Mouse (Mus musculus) liver, embryonic 15.5 days (tissue): ENCODE measurements around the gene Lrrc75b. TPM values are rescaled to one million over a fixed set of nuclear protein-coding genes. Genes with fewer than 3 reads are reported as not detected.
A peak's percentile ranks its signal among the peaks of the same experiment; 100 is the strongest.
"Not testable (repeated sequence)": the region's sequence is repeated elsewhere in the genome, so short reads cannot be mapped to it uniquely, and the experiment has no call there.

Experiments used
- ATAC-seq: fragments of 200-750 bp; cut with Nextera tagmentation; 2 replicates; pipeline ENCODE4 v1.8.0; 2017; ENCODE audit warnings: moderate number of reproducible peaks, mild to moderate bottlenecking, moderate library complexity; ENCODE audit not compliant: insufficient read depth
- H3K27ac ChIP-seq: fragments of 300-500 bp; sonication (generic); replicated peaks from 2 replicates; pipeline ENCODE4 v1.5.1; 2015; ENCODE audit warnings: mild to moderate bottlenecking, inconsistent platforms
- H3K27me3 ChIP-seq: fragments of 300-500 bp; sonication (generic); 2 replicates; pipeline ENCODE4 v1.6.1; 2015; ENCODE audit warnings: mild to moderate bottlenecking, inconsistent platforms
- H3K36me3 ChIP-seq: fragments of 300-500 bp; sonication (generic); replicated peaks from 2 replicates; pipeline ENCODE4 v1.6.1; 2015; ENCODE audit warnings: moderate library complexity, mild to moderate bottlenecking, inconsistent platforms
- H3K4me1 ChIP-seq: fragments of 300-500 bp; sonication (generic); replicated peaks from 2 replicates; pipeline ENCODE4 v1.6.1; 2015; ENCODE audit warnings: inconsistent platforms
- H3K4me2 ChIP-seq: fragments of 300-500 bp; sonication (generic); 2 replicates; pipeline ENCODE4 v1.6.1; 2015; ENCODE audit warnings: moderate library complexity, mild to moderate bottlenecking, inconsistent platforms
- H3K4me3 ChIP-seq: fragments of 300-500 bp; sonication (generic); replicated peaks from 2 replicates; pipeline ENCODE4 v1.5.1; 2015; ENCODE audit warnings: mild to moderate bottlenecking, inconsistent platforms
- H3K9ac ChIP-seq: fragments of 300-500 bp; sonication (generic); 2 replicates; pipeline ENCODE4 v1.6.1; 2015; ENCODE audit warnings: moderate library complexity, mild to moderate bottlenecking, inconsistent platforms
- H3K9me3 ChIP-seq: fragments of 300-500 bp; sonication (generic); replicated peaks from 2 replicates; pipeline ENCODE4 v1.6.1; 2016; ENCODE audit warnings: inconsistent platforms
- WGBS: fragments of 180-500 bp; shearing (Covaris S2); methylation state at CpG from one replicate; pipeline ENCODE4 v1.1.7; 2015; ENCODE audit warnings: mixed read lengths; ENCODE audit not compliant: insufficient replicate concordance; 5-methylcytosine and 5-hydroxymethylcytosine counted together
- polyA plus RNA-seq: library from polyadenylated mRNA; unstranded; fragments of >200 nt; fragmentation: Nextera tagmentation; extraction: Ambion mirVana; gene quantifications from 2 replicates; pipeline ENCODE4 v1.2.1, GENCODE M21; 2015

The Lrrc75b gene
- polyA plus RNA-seq, 1 experiment from 2014 or later, result 0.15 TPM

GRCm38 (mm10) chr10:75534216-75534615 lies 25.9 kb downstream of the Lrrc75b start:
- Histone ChIP-seq H3K9me3 (no peaks in the 10 kb centered on the region), H3K27me3 (no peaks in the 10 kb centered on the region), H3K27ac (no peak overlapping the region), H3K4me2 (no peak overlapping the region), H3K9ac (no peak overlapping the region), H3K4me1 (no peaks in the 10 kb centered on the region), H3K4me3 (no peak overlapping the region), H3K36me3 (peaks cover 64% of the 10 kb centered on the region)
- 83% methylated on average over 8 of the region's 8 CpGs for WGBS
- no peak for ATAC-seq

GRCm38 (mm10) chr10:75531532-75532090 lies 28.5 kb downstream of the Lrrc75b start:
- Histone ChIP-seq H3K4me2 (no peak overlapping the region), H3K36me3 (peaks cover 66% of the 10 kb centered on the region), H3K9me3 (no peaks in the 10 kb centered on the region), H3K4me1 (no peaks in the 10 kb centered on the region), H3K9ac (no peak overlapping the region), H3K4me3 (no peak overlapping the region), H3K27ac (no peak overlapping the region), H3K27me3 (no peaks in the 10 kb centered on the region)
- 73% methylated on average over 9 of the region's 9 CpGs for WGBS
- ATAC-seq, result no peak

GRCm38 (mm10) chr10:75530322-75530721 lies 29.8 kb downstream of the Lrrc75b start:
- ATAC-seq, result no peak

GRCm38 (mm10) chr10:75525450-75525849 lies 34.7 kb downstream of the Lrrc75b start:
- H3K4me3 ChIP-seq, H3K4me2 ChIP-seq, H3K27ac ChIP-seq, H3K27me3 ChIP-seq, ATAC-seq, H3K9me3 ChIP-seq, H3K9ac ChIP-seq: not testable (repeated sequence)
- peaks cover 16% of the 10 kb centered on the region for H3K4me1 ChIP-seq
- WGBS, result 89% methylated on average over 9 of the region's 9 CpGs
- H3K36me3 ChIP-seq, result peaks cover 65% of the 10 kb centered on the region

More at GRCm38 (mm10) chr10:75530322-75530721, 29.8 kb downstream of the Lrrc75b start:
- Histone ChIP-seq H3K9me3 (no peaks in the 10 kb centered on the region), H3K27ac (no peak overlapping the region), H3K36me3 (peaks cover 65% of the 10 kb centered on the region), H3K27me3 (no peaks in the 10 kb centered on the region), H3K9ac (no peak overlapping the region), H3K4me2 (no peak overlapping the region), H3K4me1 (no peaks in the 10 kb centered on the region), H3K4me3 (no peak overlapping the region)
- 59% methylated on average over 2 of the region's 2 CpGs for WGBS

- Histone ChIP-seq H3K36me3 (peaks cover 65% of the 10 kb centered on the region), H3K9ac (no peak overlapping the region), H3K9me3 (no peaks in the 10 kb centered on the region), H3K27ac (no peak overlapping the region), H3K4me1 (peaks cover 38% of the 10 kb centered on the region), H3K27me3 (no peaks in the 10 kb centered on the region), H3K4me2 (no peak overlapping the region), H3K4me3 (no peak overlapping the region)
- WGBS, result 87% methylated on average over 4 of the region's 4 CpGs
- ATAC-seq, result no peak
Measured at GRCm38 (mm10) chr10:75521643-75522042, 38.5 kb downstream of the Lrrc75b start.

- Histone ChIP-seq H3K36me3 (peaks cover 56% of the 10 kb centered on the region), H3K27ac (no peak overlapping the region), H3K4me3 (no peak overlapping the region), H3K27me3 (no peaks in the 10 kb centered on the region), H3K9me3 (no peaks in the 10 kb centered on the region), H3K4me1 (peaks cover 43% of the 10 kb centered on the region), H3K9ac (no peak overlapping the region), H3K4me2 (no peak overlapping the region)
- 81% methylated on average over 5 of the region's 5 CpGs for WGBS
- ATAC-seq, result no peak
Measured at GRCm38 (mm10) chr10:75520581-75520980, 39.5 kb downstream of the Lrrc75b start.

GRCm38 (mm10) chr10:75517758-75518143 lies 42.4 kb downstream of the Lrrc75b start, which contains the start of gene Gucd1:
Gucd1 (minus strand) TSS chr10:75517972.
- Histone ChIP-seq H3K9me3 (no peaks in the 10 kb centered on the region), H3K9ac (peak within 1 kb of the TSS; percentile 99), H3K4me1 (peaks cover 72% of the 10 kb centered on the region), H3K27ac (peak within 1 kb of the TSS; percentile 99), H3K4me2 (peak within 1 kb of the TSS; percentile 93), H3K4me3 (peak within 1 kb of the TSS; percentile 91), H3K27me3 (no peaks in the 10 kb centered on the region), H3K36me3 (peaks cover 47% of the 10 kb centered on the region)
- WGBS, result under 1% methylated on average over 20 of the region's 20 CpGs
- peak; percentile 71 for ATAC-seq

- peaks cover 77% of the 10 kb centered on the region for H3K4me1 ChIP-seq
- WGBS, result under 1% methylated on average over 52 of the region's 52 CpGs
- no peaks in the 10 kb centered on the region for H3K27me3 ChIP-seq
- H3K9ac ChIP-seq, result peak within 1 kb of the TSS; percentile 99
- H3K4me3 ChIP-seq, result peak within 1 kb of the TSS; percentile 91
- H3K4me2 ChIP-seq, result peak within 1 kb of the TSS; percentile 93
- peak within 1 kb of the TSS; percentile 99 for H3K27ac ChIP-seq
- ATAC-seq, result peak; percentile 84
- H3K9me3 ChIP-seq, result no peaks in the 10 kb centered on the region
- peaks cover 49% of the 10 kb centered on the region for H3K36me3 ChIP-seq
Measured at GRCm38 (mm10) chr10:75517073-75517757, 42.9 kb downstream of the Lrrc75b start, which contains the start of gene Snrpd3. Snrpd3 (plus strand) TSS chr10:75517551.

GRCm38 (mm10) chr10:75516724-75517072 lies 43.4 kb downstream of the Lrrc75b start:
- Histone ChIP-seq H3K4me2 (peak overlapping the region; percentile 78), H3K4me1 (peaks cover 75% of the 10 kb centered on the region), H3K27ac (peak overlapping the region; percentile 99), H3K27me3 (no peaks in the 10 kb centered on the region), H3K4me3 (peak overlapping the region; percentile 91), H3K9me3 (no peaks in the 10 kb centered on the region), H3K9ac (peak overlapping the region; percentile 99), H3K36me3 (peaks cover 50% of the 10 kb centered on the region)
- ATAC-seq, result no peak
- under 1% methylated on average over 12 of the region's 12 CpGs for WGBS

- Histone ChIP-seq H3K9me3 (no peaks in the 10 kb centered on the region), H3K27me3 (no peaks in the 10 kb centered on the region), H3K36me3 (peaks cover 50% of the 10 kb centered on the region), H3K4me1 (peaks cover 69% of the 10 kb centered on the region), H3K9ac (peak overlapping the region; percentile 99), H3K4me3 (peak overlapping the region; percentile 91), H3K27ac (peak overlapping the region; percentile 99), H3K4me2 (peak overlapping the region; percentile 78)
- ATAC-seq, result peak; percentile 4; the same call in 1 of the 2 replicates
- WGBS, result 12% methylated on average over 8 of the region's 8 CpGs
Measured at GRCm38 (mm10) chr10:75516038-75516723, 43.9 kb downstream of the Lrrc75b start.
